Mouse (Mus musculus): Measurements from ENCODE around the gene Enoph1.

DNA sequence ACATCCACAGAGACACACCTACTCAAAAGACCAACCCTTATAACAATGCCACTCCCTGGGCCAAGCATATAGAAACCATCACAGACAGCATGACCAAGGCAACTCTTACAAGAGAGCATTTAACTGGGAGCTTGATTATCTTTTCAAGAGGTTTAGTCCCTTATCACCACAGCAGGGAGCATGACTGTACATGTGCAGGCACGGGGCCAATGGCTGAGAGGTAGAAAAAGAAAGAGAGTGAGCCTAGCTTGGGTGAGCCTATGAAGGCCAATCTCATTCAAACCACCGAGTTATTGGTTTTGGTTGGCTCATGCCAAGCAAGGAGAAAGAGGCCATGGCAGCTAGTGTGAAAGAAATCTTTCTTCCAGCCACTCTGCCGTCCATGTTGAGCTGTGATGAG is 34.4 kb upstream of the Enoph1 start:
- TF ChIP-seq POLR2A (IDR thresholded peaks at IDR 0.05; ENCODE audit: insufficient read depth, low read depth, low read length) = no peak
- no peak for TF ChIP-seq CTCF (IDR thresholded peaks at IDR 0.05; ENCODE audit: insufficient read depth, low read depth, low read length)

All from olfactory bulb, adult 2 months (tissue).